Mouse (Mus musculus) heart, embryonic 16.5 days (tissue): ENCODE results near the gene Dgkh. TPM values are rescaled to one million over a fixed set of nuclear protein-coding genes. Genes with fewer than 3 reads are reported as not detected.

ENCODE experiments used
- ATAC-seq: fragments of 200-750 bp; cut with Nextera tagmentation; replicated peaks from 2 replicates; pipeline ENCODE4 v1.8.0; 2017; ENCODE audit warnings: moderate number of reproducible peaks; ENCODE audit not compliant: insufficient read depth, low FRiP score; ENCODE audit errors: extremely low read depth
- H3K27ac ChIP-seq: fragments of 300-500 bp; sonication (generic); 2 replicates; pipeline ENCODE4 v1.5.1; 2014; ENCODE audit warnings: mild to moderate bottlenecking, low read length, control low read depth, moderate library complexity
- H3K27me3 ChIP-seq: fragments of 300-500 bp; sonication (generic); 2 replicates; pipeline ENCODE4 v1.6.1; 2014; ENCODE audit warnings: low read length, mixed read lengths; ENCODE audit not compliant: control insufficient read depth, insufficient read depth
- H3K36me3 ChIP-seq: fragments of 300-500 bp; sonication (generic); 2 replicates; pipeline ENCODE4 v1.6.1; 2014; ENCODE audit not compliant: control insufficient read depth, insufficient read depth
- H3K4me1 ChIP-seq: fragments of 300-500 bp; sonication (generic); 2 replicates; pipeline ENCODE4 v1.6.1; 2014; ENCODE audit warnings: low read length, mixed read lengths; ENCODE audit not compliant: control insufficient read depth, insufficient read depth
- H3K4me2 ChIP-seq: fragments of 300-500 bp; sonication (generic); 2 replicates; pipeline ENCODE4 v1.6.1; 2014; ENCODE audit warnings: low read depth, mild to moderate bottlenecking, control low read depth, low read length
- H3K4me3 ChIP-seq: fragments of 300-500 bp; sonication (generic); 2 replicates; pipeline ENCODE4 v1.5.1; 2014; ENCODE audit warnings: mild to moderate bottlenecking, control low read depth, low read length
- H3K9ac ChIP-seq: fragments of 300-500 bp; sonication (generic); 2 replicates; pipeline ENCODE4 v1.6.1; 2014; ENCODE audit warnings: low read length, control low read depth
- H3K9me3 ChIP-seq: fragments of 300-500 bp; sonication (generic); replicated peaks from 2 replicates; pipeline ENCODE4 v1.6.1; 2016; ENCODE audit warnings: low read length; ENCODE audit not compliant: control insufficient read depth
- WGBS: fragments of 180-500 bp; shearing (Covaris S2); extraction: QIAGEN DNeasy Blood & Tissue Kit; methylation state at CpG from one replicate; pipeline ENCODE4 v1.1.7; 2014; 5-methylcytosine and 5-hydroxymethylcytosine counted together
- polyA plus RNA-seq: library from polyadenylated mRNA; unstranded; fragments of >200 nt; fragmentation: Nextera tagmentation; extraction: Ambion mirVana; gene quantifications from 2 replicates; pipeline ENCODE4 v1.2.1, GENCODE M21; 2015

The Dgkh gene
- polyA plus RNA-seq, 1 experiment from 2014 or later, result 1.1 TPM

- no peaks in the 10 kb centered on the region for H3K9me3 ChIP-seq
- 89% methylated on average over 3 of the region's 3 CpGs for WGBS
- no peaks in the 10 kb centered on the region; the same call in 1 of the 2 replicates for H3K4me1 ChIP-seq
- no peaks in the 10 kb centered on the region for H3K27me3 ChIP-seq
- no peak overlapping the region for H3K4me2 ChIP-seq
- ATAC-seq, result no peak
- H3K36me3 ChIP-seq, result no peaks in the 10 kb centered on the region
- H3K9ac ChIP-seq, result no peak overlapping the region
- no peak overlapping the region for H3K27ac ChIP-seq
- no peak overlapping the region for H3K4me3 ChIP-seq
Measured at GRCm38 (mm10) chr14:78705616-78706015, 27.0 kb downstream of the Dgkh start.

GRCm38 (mm10) chr14:78703989-78704388, 28.6 kb downstream of the Dgkh start:
- no peak for ATAC-seq
- Histone ChIP-seq H3K9me3 (no peaks in the 10 kb centered on the region), H3K27ac (no peak overlapping the region), H3K4me1 (no peaks in the 10 kb centered on the region; the same call in 1 of the 2 replicates), H3K4me2 (no peak overlapping the region), H3K9ac (no peak overlapping the region), H3K27me3 (no peaks in the 10 kb centered on the region), H3K36me3 (no peaks in the 10 kb centered on the region), H3K4me3 (no peak overlapping the region)
- 76% methylated on average over 4 of the region's 4 CpGs for WGBS

GRCm38 (mm10) chr14:78703361-78703760, 29.2 kb downstream of the Dgkh start:
- H3K27me3 ChIP-seq, result no peaks in the 10 kb centered on the region
- no peak overlapping the region for H3K9ac ChIP-seq
- no peaks in the 10 kb centered on the region; the same call in 1 of the 2 replicates for H3K4me1 ChIP-seq
- no peaks in the 10 kb centered on the region for H3K9me3 ChIP-seq
- WGBS, result 80% methylated on average over 6 of the region's 6 CpGs
- no peak overlapping the region for H3K4me2 ChIP-seq
- H3K4me3 ChIP-seq, result no peak overlapping the region
- ATAC-seq, result no peak
- H3K27ac ChIP-seq, result no peak overlapping the region
- no peaks in the 10 kb centered on the region for H3K36me3 ChIP-seq

- H3K36me3 ChIP-seq, result no peaks in the 10 kb centered on the region
- no peak for ATAC-seq
- WGBS, result 76% methylated on average over 4 of the region's 4 CpGs
- no peak overlapping the region for H3K4me2 ChIP-seq
- no peak overlapping the region for H3K4me3 ChIP-seq
- H3K4me1 ChIP-seq, result no peaks in the 10 kb centered on the region; the same call in 1 of the 2 replicates
- H3K27ac ChIP-seq, result no peak overlapping the region
- H3K27me3 ChIP-seq, result no peaks in the 10 kb centered on the region
- H3K9me3 ChIP-seq, result no peaks in the 10 kb centered on the region
- H3K9ac ChIP-seq, result no peak overlapping the region
Measured at GRCm38 (mm10) chr14:78702048-78702447, 30.5 kb downstream of the Dgkh start.

GRCm38 (mm10) chr14:78701501-78701900, 31.1 kb downstream of the Dgkh start:
- ATAC-seq, result no peak
- no peaks in the 10 kb centered on the region for H3K27me3 ChIP-seq
- H3K36me3 ChIP-seq, result no peaks in the 10 kb centered on the region
- no peaks in the 10 kb centered on the region for H3K9me3 ChIP-seq
- no peak overlapping the region for H3K27ac ChIP-seq
- no peak overlapping the region for H3K4me2 ChIP-seq
- 70% methylated on average over 8 of the region's 8 CpGs for WGBS
- H3K9ac ChIP-seq, result no peak overlapping the region
- H3K4me1 ChIP-seq, result no peaks in the 10 kb centered on the region; the same call in 1 of the 2 replicates
- H3K4me3 ChIP-seq, result no peak overlapping the region

- H3K4me2 ChIP-seq, result no peak overlapping the region
- no peaks in the 10 kb centered on the region for H3K27me3 ChIP-seq
- no peak overlapping the region for H3K4me3 ChIP-seq
- no peaks in the 10 kb centered on the region for H3K9me3 ChIP-seq
- H3K36me3 ChIP-seq, result no peaks in the 10 kb centered on the region
- H3K9ac ChIP-seq, result no peak overlapping the region
- 74% methylated on average over 9 of the region's 9 CpGs for WGBS
- ATAC-seq, result no peak
- H3K27ac ChIP-seq, result no peak overlapping the region
- no peaks in the 10 kb centered on the region; the same call in 1 of the 2 replicates for H3K4me1 ChIP-seq
Measured at GRCm38 (mm10) chr14:78701087-78701486, 31.5 kb downstream of the Dgkh start.

GRCm38 (mm10) chr14:78699634-78700033, 32.9 kb downstream of the Dgkh start:
- 91% methylated on average over 3 of the region's 3 CpGs for WGBS
- ATAC-seq, result no peak
- H3K4me2 ChIP-seq, result no peak overlapping the region
- H3K27me3 ChIP-seq, result no peaks in the 10 kb centered on the region
- no peaks in the 10 kb centered on the region; the same call in 1 of the 2 replicates for H3K4me1 ChIP-seq
- no peaks in the 10 kb centered on the region for H3K9me3 ChIP-seq
- H3K4me3 ChIP-seq, result no peak overlapping the region
- no peak overlapping the region for H3K9ac ChIP-seq
- no peaks in the 10 kb centered on the region for H3K36me3 ChIP-seq
- H3K27ac ChIP-seq, result no peak overlapping the region

GRCm38 (mm10) chr14:78699196-78699595, 33.4 kb downstream of the Dgkh start:
- Histone ChIP-seq H3K4me3 (no peak overlapping the region), H3K36me3 (no peaks in the 10 kb centered on the region), H3K27ac (no peak overlapping the region), H3K4me2 (no peak overlapping the region), H3K9me3 (no peaks in the 10 kb centered on the region), H3K9ac (no peak overlapping the region), H3K4me1 (no peaks in the 10 kb centered on the region; the same call in 1 of the 2 replicates), H3K27me3 (no peaks in the 10 kb centered on the region)
- 86% methylated on average over 5 of the region's 5 CpGs for WGBS
- ATAC-seq, result no peak

- WGBS, result 90% methylated on average over 8 of the region's 8 CpGs
- Histone ChIP-seq H3K4me2 (no peak overlapping the region), H3K27ac (no peak overlapping the region), H3K27me3 (no peaks in the 10 kb centered on the region), H3K9ac (no peak overlapping the region), H3K36me3 (no peaks in the 10 kb centered on the region), H3K4me1 (no peaks in the 10 kb centered on the region), H3K4me3 (no peak overlapping the region), H3K9me3 (no peaks in the 10 kb centered on the region)
- ATAC-seq, result no peak
Measured at GRCm38 (mm10) chr14:78694121-78694520, 38.5 kb downstream of the Dgkh start.
